Mouse (Mus musculus): ENCODE measurements at regions not wholly inside any gene's neighbourhood (a gene's known extent, or its start where the extent isn't known, plus 50 kb on each side); places are given as distances from the start of the nearest gene placed in this dataset.

- no peak for TF ChIP-seq HCFC1 (IDR thresholded peaks at IDR 0.05; ENCODE audit: borderline replicate concordance, insufficient read depth, low read length)
- TF ChIP-seq ZNF384 (IDR thresholded peaks at IDR 0.05; ENCODE audit: low read depth, low read length): no peak
- TF ChIP-seq CHD2 (IDR thresholded peaks at IDR 0.05; ENCODE audit: low read depth, low read length): no peak
Observed at GRCm38 (mm10) chr14:99641475-99642453, 343.3 kb downstream of the Klf5 start.

Measured in ES-E14 (cell line).